Mouse (Mus musculus) retina, postnatal 7 days (tissue): ENCODE results near the gene Tbc1d10c.

Experiments
- DNase-seq: peaks from one replicate; pipeline ENCODE4 v3.0.0-alpha.2; 2012; ENCODE audit warnings: low read depth, low spot score

Tbc1d10c gene

DNA sequence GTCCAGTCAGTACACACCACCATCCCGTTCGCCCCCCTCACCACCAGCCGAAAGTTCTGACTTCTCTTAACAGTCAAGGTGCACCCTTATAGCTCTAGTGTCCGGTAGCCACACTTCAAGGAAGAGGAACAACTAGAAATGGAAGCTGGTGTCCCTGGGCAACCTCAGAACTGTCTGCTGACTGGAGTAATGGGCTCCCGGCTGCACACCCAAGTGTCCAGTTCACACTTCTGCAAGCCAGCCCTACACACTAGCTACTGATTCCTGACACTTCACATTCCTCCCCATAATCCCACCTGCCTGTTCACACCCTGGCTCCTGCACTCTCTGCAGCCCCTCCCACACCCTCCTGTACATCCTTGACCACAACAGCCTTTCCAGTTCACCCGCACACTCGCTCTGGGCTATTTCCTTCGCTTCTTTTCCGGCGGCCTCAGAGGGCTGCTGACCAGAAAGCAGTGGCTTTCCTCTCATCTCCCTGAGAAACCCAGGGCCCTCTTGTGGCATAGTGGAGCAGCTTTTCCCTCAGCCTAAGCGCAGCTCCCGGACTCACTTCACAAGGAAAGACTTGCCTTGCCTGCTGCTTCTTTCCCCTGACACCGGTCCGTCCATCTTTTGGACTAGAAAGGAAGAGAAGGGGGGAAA lies 25.1 kb upstream of the Tbc1d10c start:
- no peak for DNase-seq

DNA sequence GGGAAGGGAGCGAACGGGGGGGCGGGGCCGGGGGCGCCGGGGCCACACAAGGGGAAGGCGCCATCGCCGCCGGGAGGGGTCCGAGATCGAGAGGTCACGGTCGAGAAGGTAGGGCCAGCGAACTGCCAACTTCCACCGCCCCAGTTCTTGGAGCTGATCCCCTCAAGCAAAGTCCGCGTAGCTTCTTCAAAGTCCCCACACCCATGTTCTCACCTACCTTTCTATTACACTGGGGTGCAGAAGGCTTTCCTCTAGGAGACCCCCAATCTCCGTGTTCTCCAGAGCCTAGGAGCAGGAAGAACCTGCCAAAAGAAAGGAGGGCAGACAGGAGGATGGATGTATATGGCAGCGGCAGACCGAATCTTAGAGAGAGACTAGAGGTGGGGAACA lies 24.4 kb upstream of the Tbc1d10c start:
- DNase-seq: no peak

DNA sequence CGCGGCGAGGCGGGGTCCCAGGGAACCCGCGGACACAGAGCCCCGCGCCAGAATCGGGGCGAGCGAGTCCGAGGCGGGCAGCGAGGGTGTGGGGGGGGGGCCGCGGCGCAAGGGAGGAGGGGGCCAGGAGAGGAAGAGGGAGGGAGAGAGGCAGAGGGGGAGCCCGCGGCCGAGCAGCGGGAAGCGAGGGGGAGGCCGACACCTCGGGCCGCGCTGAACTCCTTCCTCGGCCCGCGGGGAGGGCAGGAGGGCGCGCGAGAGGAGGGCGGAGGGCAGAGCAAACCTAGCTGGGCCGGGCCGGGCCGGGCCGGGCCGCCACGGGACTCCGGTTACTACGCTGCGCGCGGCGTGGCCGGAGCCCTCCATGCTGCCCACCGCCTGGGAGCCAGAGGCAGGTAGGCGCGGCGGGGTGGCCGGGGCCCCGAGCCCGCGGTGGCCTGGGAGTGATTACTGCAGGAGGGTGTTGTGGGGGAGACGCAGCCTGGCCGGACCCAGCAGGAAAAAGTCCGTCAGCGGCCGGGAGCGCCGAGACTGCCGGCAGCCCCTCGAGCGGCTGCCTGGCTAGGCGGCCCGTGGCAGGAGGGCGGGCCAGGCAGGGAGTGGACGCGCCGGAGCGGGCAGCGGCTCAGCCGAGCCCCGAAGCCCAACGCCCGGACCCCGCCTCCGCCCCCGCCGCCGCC lies 23.8 kb upstream of the Tbc1d10c start:
- DNase-seq: no peak

DNA sequence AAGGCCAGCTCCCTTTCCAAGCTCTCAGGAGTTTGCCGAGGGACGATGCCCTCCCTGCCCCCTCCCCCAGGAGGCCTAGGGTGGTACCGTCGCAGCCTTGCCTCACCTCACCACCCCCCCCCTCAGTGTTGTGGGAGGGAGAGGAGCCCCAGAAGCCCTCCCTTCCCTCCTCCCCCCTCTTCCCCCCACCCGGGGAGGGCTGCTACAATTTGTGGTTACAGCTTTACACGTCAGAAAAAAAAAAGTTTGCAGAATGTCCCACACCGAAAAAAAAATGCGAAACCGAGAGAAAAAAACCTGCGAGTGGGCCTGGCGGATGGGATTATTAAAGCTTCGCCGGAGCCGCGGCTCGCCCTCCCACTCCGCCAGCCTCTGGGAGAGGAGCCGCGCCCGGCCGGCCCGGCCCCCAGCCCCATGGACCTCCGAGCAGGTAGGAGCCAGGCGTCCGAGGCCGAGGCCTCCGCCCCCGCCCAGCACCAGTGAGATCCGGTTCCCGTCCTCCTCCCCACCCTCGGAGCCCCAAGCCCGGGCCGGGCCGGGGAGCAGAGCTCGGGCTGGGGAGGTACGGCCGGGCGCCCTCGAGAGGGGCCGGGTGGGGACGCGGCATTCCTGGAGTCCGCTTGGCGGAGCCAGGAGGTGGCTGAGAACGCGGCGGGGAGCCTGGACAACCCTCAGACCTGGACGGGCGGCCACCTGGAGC lies 23.1 kb upstream of the Tbc1d10c start, which contains the start of the genes Clcf1 and AC109138.7:
TSS of gene Clcf1 (plus strand) at position 168 of the 700 bp plus-strand sequence.
TSS of gene AC109138.7 (plus strand) at position 287 of the 700 bp plus-strand sequence.
- no peak for DNase-seq

DNA sequence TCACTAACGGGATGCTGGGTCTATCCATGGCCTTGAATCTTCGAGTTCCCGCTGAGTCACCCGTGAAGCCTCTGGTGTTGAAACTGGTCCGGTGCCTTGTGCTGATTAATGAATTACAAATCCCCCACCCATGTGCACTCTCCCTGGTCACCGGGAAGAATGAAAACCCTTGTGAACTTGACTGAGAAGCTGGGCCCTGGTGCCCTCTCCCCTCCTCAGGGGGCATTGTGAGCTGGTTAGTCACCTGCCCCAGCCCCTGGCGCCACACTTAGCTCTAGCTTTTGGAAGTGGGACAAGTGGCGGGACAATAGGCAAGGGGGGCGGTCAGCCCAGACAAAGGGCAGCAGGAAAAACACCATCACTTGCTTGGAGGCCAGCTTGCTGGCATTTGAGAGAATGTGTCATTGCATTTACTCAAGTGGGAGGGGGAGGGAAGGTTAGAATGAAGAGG lies 22.5 kb upstream of the Tbc1d10c start:
- no peak for DNase-seq

DNA sequence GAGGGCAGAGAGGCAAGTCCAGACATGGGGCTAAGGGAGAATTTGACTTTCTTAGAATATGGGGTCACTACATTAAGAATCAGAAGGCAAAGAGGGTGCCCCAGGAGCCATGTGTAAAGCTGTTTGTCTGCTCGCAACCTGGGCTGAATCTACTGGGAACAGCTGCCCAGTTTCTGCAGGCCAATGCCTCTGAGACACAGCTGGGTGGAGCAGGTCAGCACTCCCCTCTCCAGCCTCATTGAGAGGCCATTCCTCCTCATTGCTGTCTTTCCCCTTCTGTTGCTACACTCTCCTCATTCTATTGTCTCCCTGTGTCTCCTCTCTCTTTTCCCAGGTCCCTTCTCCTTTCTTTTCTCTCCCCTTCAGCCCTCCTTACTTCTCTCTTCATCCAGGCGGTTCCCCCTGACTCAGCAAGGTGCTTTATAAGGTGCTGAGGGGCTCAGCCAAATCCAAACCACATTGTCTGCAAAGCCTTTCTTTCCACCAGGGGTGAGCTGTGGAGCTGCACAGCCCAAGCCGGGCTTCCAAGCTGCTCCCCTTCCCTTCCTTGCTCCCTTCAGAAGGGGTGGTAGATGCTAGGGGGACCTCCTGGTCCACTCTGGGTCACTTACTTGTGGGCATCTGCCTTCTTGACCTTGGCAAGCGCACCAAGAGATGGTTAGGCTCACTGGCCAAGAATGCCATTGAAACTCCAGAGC lies 21.0 kb upstream of the Tbc1d10c start:
- no peak for DNase-seq

DNA sequence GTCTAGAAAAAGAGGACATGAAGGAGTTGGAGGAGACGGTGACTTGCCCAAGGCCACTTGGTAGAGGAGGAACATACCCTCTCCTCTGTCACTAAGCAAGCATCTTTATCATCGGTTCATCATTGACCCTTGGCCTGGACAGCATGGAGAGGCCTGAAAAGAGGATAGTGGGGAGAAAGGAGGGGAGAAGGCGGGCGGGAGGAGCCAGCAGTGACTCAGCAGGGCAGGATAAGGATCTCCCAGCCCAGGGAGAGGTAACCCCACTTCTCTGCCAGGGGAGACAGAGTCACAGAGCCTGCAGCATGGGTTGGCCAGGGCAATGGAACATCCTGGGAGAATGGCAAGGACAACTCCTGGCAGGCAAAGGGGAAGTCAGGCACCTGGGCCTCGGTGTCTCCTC lies 17.5 kb upstream of the Tbc1d10c start:
- DNase-seq: no peak

DNA sequence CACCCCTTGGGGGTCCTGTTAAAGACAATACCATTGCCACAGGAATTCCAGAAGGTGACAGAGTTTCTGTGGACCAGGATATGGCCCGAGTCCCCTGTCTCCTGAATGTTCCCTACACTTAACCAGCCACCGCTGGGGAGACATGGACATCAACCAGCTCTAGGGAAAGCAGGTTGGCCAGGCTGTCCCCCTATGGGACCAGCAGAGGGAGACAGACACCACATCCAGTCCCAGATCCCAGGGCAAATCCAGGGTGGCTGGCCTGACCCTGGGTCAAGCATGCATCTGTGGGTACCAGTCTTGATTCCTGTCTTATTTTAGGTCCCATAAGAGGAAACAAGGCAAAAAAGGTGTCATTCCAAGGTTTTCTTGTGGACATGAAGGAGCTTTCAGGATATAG lies 15.9 kb upstream of the Tbc1d10c start:
- peak; percentile 72 for DNase-seq

DNA sequence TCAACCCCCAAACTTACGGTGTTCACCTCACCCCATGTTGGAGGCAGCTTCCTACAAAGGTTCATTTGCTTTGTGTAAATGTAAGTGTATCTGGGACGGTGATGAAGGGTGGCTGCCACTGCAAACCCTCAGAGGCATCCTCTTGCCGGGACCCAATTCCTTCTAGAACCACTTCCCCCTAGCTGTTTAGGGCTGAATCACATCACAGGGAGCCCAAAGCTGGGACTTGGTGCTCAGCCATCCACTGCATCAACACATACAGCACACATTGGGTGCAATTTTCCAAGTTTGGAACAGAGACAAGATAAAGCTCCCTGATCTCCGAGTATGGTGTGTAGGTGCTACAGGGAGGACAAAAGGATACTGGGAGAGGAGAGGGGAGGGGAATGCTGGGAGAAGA lies 13.8 kb upstream of the Tbc1d10c start:
- DNase-seq: no peak

DNA sequence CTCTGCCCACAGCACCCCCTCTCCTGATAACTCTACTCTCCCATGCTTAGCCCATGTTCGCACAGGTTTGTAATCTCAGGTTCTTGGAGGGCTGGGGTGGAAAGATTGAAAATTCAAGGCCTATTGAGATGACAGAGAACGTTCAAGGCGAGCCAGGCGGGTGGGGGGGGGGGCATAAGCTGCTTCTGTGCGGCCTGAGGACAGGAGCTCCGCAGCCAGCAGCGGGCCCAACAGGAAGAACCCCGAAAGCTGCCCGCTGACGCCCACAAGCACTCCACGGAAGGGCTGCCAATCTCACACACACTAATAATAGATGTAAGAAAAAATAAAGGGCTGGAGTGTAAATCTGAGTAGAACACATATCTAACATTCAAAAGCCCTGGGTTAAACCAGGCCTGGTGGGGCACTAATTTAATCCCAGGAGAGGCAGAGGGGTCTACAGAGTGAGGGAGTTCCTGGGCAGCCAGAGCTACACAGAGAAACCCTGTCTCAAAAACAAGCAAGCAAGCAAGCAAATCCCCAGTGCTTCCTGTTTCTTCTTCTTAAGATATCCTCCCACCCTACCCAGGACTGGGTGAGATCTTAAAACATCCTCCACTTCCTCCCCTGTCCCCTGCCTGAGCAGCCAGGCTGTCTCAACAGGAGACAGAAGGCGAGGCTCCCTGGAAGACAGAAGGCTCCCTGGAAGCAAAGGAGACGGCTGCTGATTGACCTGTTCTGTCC lies 12.7 kb upstream of the Tbc1d10c start:
- no peak for DNase-seq

DNA sequence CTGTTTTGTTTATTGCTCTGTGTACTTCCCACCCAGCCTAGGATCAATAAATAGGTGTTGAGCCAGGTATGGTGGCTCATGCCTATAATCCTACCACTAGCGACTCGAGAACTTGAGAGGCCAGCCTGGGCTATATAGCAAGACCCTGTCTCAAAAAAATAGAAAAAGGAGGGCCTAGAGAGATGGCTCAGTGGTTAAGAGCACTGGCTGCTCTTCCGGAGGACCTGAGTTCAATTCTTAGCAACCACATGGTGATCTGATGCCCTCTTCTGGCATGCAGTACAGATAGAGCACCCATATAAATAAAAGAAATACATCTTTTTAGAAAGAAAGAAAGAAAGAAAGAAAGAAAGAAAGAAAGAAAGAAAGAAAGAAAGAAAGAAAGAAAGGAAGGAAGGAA lies 12.1 kb upstream of the Tbc1d10c start:
- no peak for DNase-seq

DNA sequence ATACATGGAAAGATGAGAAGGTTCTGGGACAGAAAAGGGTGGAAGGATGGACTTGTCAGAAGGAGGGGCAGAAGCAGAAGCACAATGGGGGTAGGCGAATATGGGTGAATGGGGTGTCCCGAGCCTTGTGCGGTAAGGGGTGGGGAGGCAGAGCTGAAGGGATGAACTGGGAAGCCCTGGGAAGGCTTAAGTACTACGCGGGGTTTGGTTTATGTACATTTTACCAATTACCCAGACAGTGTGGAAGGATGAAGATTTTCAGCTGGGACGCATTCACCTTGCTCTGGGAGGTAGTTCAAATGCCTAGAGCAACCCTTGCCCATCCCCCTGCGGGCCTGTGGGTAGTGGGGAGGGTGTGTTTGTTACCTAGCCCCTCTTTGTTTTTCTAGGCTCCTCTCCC lies 11.1 kb upstream of the Tbc1d10c start:
- DNase-seq: no peak

DNA sequence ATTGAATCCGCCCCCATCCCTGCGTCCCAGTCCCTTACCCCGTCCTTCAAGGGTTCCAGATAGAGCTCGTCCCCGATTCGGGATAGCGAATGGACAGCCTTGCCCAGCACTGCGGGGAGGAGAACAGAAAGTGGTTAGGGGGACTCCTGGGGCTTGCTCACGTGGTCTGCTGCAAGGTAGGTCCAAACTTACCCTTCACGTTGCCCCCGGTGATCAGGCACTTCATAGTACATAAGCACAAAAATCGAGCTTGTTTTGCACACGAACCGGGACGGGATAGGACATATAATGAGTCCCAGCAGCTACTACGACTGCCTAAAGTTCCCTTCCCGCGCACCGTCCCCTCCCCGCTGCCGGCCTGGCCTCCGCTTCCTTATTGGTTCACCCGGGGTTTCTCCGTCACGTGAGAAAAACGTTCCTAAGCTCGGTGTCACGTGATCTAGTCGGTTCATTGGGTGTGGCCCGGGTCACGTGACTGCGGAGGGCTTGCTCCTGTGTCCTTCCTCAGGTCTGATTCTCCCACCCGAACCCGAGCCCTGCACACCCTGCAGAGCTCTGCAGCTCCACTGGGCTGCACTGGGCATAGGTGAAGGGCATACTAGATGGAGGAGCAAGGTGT lies 10.3 kb upstream of the Tbc1d10c start, which contains the start of gene Rad9a:
TSS of gene Rad9a (minus strand) at position 372 of the 619 bp plus-strand sequence.
- peak; percentile 87 for DNase-seq

DNA sequence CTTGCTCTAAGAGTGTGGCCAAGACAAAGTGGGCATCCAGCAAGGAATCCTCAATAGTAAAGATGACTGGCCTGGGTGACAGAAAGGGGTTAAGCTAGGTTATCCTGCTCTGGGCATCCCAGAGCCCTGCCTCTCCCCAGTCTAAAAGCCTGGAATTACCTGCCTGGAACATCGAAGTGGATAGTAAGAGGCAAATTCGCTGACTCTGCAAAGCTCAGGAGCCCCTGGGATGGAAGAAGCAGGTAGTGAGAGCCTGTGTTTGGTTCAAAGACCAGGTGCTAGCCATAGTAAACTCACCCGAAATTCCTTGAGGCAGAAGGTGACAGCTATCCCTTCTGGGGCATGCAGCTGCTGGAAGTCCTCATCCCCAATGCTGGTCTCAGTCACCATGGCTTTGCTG lies 6.1 kb upstream of the Tbc1d10c start:
- no peak for DNase-seq

DNA sequence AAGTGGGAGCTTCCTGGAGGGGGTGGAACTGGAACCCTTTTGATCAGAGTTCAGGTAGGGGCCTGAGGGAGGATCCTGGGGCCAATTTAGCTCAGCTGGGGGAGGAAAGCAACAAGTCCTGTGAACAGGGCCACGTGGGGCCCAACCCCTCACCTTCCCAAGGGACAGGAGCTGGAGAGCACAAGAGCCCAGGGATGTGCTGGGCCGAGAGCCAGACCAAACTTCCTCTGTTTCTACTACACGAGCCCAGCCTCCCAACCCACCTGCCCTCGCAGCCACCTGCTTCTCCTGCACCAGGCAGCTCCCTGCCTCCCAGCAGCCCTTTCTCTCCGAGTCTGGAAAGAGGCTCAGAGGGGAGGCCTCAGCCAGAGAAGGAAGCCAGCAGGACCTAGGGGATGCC lies 5.5 kb upstream of the Tbc1d10c start:
- DNase-seq: no peak

DNA sequence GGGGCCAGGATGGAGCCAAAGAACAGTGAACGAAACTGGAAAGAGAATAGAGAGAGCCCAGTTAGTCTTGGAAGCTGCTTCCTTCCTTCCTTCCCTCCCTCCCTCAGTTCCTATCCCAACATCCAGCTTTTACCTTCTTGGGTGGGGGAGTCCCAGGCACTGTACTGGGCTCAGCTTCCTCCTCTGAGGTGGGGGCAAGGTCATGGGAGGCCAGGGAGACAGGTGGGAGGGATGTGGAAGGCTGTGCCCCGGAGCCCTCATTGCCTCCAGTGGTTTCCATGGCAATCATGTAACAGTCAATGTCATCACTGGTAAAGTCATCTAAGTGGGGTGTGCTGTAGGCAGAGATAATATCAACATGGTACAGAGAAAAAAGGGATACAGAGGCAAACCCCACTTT lies 5.0 kb upstream of the Tbc1d10c start:
- no peak for DNase-seq

DNA sequence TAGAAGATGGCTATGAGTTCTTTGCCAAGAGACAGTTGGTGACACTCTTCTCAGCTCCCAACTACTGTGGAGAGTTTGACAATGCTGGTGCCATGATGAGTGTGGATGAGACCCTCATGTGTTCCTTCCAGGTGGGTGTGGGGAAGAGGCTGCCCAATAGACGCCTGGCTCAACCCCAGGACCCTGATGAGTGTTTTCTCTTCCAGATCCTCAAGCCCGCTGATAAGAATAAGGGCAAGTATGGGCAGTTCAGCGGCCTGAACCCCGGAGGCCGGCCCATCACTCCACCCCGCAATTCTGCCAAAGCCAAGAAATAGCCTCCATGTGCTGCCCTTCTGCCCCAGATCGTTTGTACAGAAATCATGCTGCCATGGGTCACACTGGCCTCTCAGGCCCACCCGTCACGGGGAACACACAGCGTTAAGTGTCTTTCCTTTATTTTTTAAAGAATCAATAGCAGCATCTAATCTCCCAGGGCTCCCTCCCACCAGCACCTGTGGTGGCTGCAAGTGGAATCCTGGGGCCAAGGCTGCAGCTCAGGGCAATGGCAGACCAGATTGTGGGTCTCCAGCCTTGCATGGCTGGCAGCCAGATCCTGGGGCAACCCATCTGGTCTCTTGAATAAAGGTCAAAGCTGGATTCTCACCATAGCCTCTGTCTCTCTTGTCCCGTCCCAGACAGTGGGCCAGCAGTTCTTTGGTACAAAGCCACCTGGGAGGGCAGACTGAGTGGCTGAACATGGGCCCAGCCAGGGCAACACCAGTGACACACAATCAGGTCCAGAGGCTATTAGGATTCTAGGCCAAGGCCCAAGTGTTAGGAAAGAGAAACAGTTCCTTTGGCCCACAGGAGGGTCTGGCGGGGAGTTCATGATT lies 3.9 kb upstream of the Tbc1d10c start:
- no peak for DNase-seq

DNA sequence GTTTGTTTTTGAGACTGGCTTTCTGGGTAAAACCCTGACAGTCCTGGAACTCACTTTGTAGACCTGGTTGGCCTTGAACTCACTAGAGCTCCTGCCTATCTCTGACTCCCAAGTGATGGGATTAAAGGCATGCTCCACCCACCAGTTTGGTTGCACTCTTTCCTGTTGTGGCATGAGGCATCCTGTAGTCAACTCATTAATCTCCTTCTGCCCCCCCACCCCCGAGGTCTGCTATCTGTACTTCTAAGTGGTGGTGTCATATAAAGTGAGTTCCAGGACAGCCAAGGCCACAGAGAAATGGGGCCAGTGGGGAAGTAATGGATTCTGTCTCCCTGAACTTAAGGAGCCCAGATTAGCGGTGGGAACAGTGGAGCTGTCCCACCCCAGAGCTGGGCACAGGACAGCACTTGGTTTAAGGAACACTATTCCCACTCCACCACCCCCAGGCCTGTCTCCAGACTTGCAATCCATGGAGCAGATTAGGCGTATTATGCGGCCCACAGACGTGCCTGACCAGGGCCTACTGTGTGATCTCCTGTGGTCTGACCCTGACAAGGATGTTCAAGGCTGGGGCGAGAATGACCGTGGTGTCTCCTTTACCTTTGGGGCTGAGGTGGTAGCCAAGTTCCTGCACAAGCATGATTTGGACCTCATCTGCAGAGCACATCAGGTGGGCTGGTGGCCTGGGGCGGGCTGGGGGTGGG lies 3.1 kb upstream of the Tbc1d10c start:
- DNase-seq: no peak

DNA sequence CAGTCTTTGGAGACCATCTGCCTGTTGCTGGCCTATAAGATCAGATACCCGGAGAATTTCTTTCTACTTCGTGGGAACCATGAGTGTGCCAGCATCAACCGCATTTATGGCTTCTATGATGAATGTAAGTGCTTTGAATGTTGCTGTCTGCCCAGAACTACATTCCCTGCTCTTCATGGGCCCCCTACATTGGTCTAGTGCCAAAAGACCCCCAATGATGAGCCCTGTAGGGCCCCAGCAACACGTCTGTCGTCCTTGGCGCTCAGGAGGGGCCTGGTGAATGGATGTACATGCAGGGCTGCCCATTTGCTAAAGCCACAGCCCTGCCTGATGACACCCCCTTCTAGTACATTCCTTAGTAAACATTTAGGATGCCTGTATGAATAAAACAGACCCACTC lies 2.0 kb upstream of the Tbc1d10c start:
- DNase-seq: no peak
